Mouse (Mus musculus): ENCODE measurements at regions not wholly inside any gene's neighbourhood (a gene's known extent, or its start where the extent isn't known, plus 50 kb on each side); places are given as distances from the start of the nearest gene placed in this dataset.
"Not testable (repeated sequence)": the region's sequence is repeated elsewhere in the genome, so short reads cannot be mapped to it uniquely, and the experiment has no call there.

DNA sequence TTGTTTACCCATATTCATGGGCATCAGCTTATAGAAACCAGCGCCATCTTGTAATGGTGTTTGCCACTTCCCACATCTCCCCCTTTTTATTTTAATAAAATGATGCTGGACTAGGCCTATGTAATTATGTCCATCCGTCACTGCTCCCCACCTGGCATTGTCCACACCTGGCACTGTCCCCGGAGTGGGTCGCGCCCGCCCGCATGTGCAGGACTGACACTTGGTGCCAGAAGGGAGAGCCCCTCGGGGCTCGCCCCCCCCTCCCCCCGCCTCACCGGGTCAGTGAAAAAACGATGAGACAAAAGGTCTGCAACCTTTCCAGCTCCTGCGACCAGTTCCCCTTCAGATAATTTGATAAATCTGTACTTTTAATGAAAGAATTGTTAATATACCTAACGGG is 450.8 kb upstream of the Epha6 start:
- not testable (repeated sequence) for H3K4me2 ChIP-seq (ENCODE audit: low read depth, low read length, poor library complexity, severe bottlenecking); H3K27ac ChIP-seq (ENCODE audit: low read depth, low read length); H3K9ac ChIP-seq (replicated peaks; ENCODE audit: low read length, poor library complexity, severe bottlenecking); DNase-seq (ENCODE audit: low spot score); H3K9me3 ChIP-seq (ENCODE audit: low read length); H3K36me3 ChIP-seq (ENCODE audit: insufficient read depth, low read length); H3K4me3 ChIP-seq (ENCODE audit: low read depth, low read length); H3K27me3 ChIP-seq (ENCODE audit: insufficient read depth, low read length); H3K4me1 ChIP-seq (ENCODE audit: insufficient read depth, low read length); ATAC-seq (ENCODE audit: low FRiP score)
- WGBS = 63% methylated on average over 14 of the region's 14 CpGs

DNA sequence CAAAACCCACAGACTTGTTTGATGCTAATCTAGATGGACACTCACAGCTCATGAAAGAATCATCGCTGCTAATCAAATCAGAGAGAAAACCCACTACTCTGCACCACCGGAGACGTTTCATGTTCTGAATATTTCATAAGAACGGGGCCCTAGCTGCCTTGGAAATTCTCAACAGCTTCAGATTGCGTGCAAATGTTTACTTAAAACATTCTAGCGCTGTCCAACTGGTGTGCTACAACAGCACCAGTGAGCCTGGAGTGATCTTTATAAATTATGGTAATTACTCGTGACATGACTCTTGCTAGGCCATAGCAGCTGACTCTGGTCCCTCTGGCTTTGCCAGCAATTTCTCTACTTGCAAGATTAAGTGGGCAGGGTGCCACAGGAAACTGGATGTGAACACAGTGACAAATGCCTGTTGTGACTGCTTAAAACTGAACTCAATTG is 435.8 kb upstream of the Epha6 start:
- 37% methylated on average over 7 of the region's 7 CpGs for WGBS
- Histone ChIP-seq H3K9ac (replicated peaks; ENCODE audit: low read length, poor library complexity, severe bottlenecking) (no peak overlapping the region), H3K27me3 (ENCODE audit: insufficient read depth, low read length) (no peaks in the 10 kb centered on the region), H3K36me3 (ENCODE audit: insufficient read depth, low read length) (no peaks in the 10 kb centered on the region), H3K4me2 (ENCODE audit: low read depth, low read length, poor library complexity, severe bottlenecking) (no peak overlapping the region), H3K4me3 (ENCODE audit: low read depth, low read length) (no peak overlapping the region), H3K9me3 (ENCODE audit: low read length) (no peaks in the 10 kb centered on the region), H3K4me1 (ENCODE audit: insufficient read depth, low read length) (no peaks in the 10 kb centered on the region), H3K27ac (ENCODE audit: low read depth, low read length) (no peak overlapping the region)
- no peak for TF ChIP-seq CTCF (IDR thresholded peaks at IDR 0.05)
- ATAC-seq (ENCODE audit: low FRiP score) = peak; percentile 69; the same call in 1 of the 2 replicates
- DNase-seq (ENCODE audit: low spot score) = peak; percentile 87

Data from midbrain, postnatal 0 days (tissue).